Mouse (Mus musculus): ENCODE measurements around the gene Drc7. TPM values are rescaled to one million over a fixed set of nuclear protein-coding genes. Genes with fewer than 3 reads are reported as not detected.
A peak's percentile ranks its signal among the peaks of the same experiment; 100 is the strongest.

Drc7 gene
- total and polyA plus RNA-seq, 2 experiments from 2014 or later: 3.3 to 3.6 TPM

DNA sequence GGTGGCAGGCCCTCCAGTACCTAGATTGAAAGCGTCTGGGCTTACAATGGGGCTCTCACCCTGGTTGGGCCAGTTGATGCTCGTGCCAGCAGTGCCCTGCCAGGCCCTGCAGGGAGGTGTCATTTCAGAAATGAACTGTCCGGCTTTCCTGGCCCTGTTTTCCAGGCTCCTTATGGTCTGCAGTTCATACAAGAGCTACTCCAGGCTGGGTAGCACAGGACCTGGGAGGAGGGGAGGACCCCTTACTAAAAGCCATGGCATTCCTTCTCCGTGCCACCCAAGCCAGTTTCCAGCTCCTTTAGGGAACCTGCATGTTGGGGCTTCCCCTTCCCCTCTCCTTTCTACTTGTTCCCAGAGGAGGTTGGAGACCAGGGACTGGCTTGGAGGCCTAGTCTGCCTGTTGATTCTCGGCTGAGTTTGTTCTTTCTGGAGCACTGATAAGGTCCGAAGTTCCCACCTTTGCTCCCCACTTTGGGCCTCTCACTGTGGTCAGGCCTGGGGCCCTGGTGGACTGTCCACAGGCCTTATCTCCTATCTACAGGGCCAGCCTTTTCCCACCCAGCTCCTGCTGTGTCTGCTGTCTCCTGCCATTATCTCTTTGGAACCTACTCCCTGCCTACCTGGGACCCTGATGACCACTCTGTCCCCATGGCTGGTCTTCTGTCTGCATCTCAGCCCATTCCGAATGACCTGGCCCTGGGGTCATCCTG lies 30.7 kb downstream of the Drc7 start:
- WGBS: 83% methylated on average over 7 of the region's 7 CpGs

DNA sequence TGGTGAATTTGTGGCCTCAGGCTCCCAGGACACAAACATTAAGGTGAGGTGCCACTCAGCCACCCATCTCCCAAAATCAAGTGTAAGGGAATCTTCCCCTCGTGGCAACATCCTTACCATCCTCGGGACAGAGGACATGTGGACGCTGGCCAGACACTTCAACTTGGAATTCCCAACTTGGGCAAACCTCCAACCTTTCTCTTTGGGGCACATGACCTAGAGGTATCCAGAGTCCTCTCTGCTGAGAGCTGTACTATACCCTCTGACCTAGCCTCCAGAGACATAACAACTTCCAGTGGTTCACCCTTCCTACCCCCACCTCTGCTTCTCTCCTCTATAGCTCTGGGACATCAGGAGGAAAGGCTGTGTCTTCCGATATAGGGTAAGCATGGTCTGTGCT lies 38.7 kb downstream of the Drc7 start:
- Histone ChIP-seq H3K4me3 (ENCODE audit: low read length) (no peak overlapping the region), H3K4me2 (ENCODE audit: low read depth, low read length) (no peak overlapping the region), H3K36me3 (ENCODE audit: insufficient read depth, low read length) (peaks cover 72% of the 10 kb centered on the region), H3K9ac (replicated peaks; ENCODE audit: low read length) (no peak overlapping the region), H3K27me3 (ENCODE audit: insufficient read depth, low read length) (no peaks in the 10 kb centered on the region), H3K27ac (no peak overlapping the region), H3K4me1 (ENCODE audit: insufficient read depth, low read length) (no peaks in the 10 kb centered on the region), H3K9me3 (ENCODE audit: low read length) (no peaks in the 10 kb centered on the region)
- DNase-seq (ENCODE audit: low spot score) (no peak), ATAC-seq (no peak)
- 91% methylated on average over 4 of the region's 4 CpGs for WGBS
- TF ChIP-seq CTCF (IDR thresholded peaks at IDR 0.05; ENCODE audit: low read depth): no peak

More for the DNA sequence above, 30.7 kb downstream of the Drc7 start:
- TF ChIP-seq CTCF (IDR thresholded peaks at IDR 0.05; ENCODE audit: low read depth): no peak
- H3K27me3 ChIP-seq (ENCODE audit: insufficient read depth, low read length): no peaks in the 10 kb centered on the region
- no peak for DNase-seq (ENCODE audit: low spot score)
- no peak overlapping the region for H3K9ac ChIP-seq (replicated peaks; ENCODE audit: low read length)
- H3K9me3 ChIP-seq (ENCODE audit: low read length): no peaks in the 10 kb centered on the region
- H3K36me3 ChIP-seq (ENCODE audit: insufficient read depth, low read length): peaks cover 53% of the 10 kb centered on the region
- no peak overlapping the region for H3K4me3 ChIP-seq (ENCODE audit: low read length)
- H3K27ac ChIP-seq: no peak overlapping the region
- H3K4me2 ChIP-seq (ENCODE audit: low read depth, low read length): no peak overlapping the region
- peaks cover 8% of the 10 kb centered on the region; the same call in 1 of the 2 replicates for H3K4me1 ChIP-seq (ENCODE audit: insufficient read depth, low read length)
- ATAC-seq: no peak

DNA sequence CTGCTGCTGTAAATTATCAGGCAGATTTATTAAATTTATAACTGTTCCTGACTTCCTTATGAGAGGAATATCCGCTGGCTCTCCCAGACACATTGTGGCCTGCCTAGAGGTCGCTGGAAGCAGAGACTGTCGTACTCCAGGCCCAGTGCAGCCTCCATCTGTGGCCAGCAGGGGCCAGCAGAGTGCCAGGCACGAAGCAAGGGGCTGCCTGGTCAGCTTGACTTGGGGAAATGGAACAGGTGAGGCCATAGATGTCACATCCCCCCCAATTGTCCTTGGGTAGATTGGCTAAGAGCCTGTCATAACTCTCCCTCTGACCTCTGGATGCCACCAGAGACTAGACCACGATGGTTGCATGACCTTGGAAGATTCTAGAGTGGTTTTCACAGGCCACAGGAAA lies 44.1 kb downstream of the Drc7 start:
- Histone ChIP-seq H3K27me3 (ENCODE audit: insufficient read depth, low read length) (no peaks in the 10 kb centered on the region), H3K4me1 (ENCODE audit: insufficient read depth, low read length) (no peaks in the 10 kb centered on the region), H3K36me3 (ENCODE audit: insufficient read depth, low read length) (peaks cover 54% of the 10 kb centered on the region), H3K9ac (replicated peaks; ENCODE audit: low read length) (no peak overlapping the region), H3K4me2 (ENCODE audit: low read depth, low read length) (no peak overlapping the region), H3K27ac (no peak overlapping the region), H3K4me3 (ENCODE audit: low read length) (no peak overlapping the region), H3K9me3 (ENCODE audit: low read length) (no peaks in the 10 kb centered on the region)
- ATAC-seq (peak; percentile 75), DNase-seq (ENCODE audit: low spot score) (peak; percentile 83)
- 18% methylated on average over 5 of the region's 5 CpGs for WGBS
- TF ChIP-seq CTCF (IDR thresholded peaks at IDR 0.05; ENCODE audit: low read depth): peak; percentile 97

DNA sequence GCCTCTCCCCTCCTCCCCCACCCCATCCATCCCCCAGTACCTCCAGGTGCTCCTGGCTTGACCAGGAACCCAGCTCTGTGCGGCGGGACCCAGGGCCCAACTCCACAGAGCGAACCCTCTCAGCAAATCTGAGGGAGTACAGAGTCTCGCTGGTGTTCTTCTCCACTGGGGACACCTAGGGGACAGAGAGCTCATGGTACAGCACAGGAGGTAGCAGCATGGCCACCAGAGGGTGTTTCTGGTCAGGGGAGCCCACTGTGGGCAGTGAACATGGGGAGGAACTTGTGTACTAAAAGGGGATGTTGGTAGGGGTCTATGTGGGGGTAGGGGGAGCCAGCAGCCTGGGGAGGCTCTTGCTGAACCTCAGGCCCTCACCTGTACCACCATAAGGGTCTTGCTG lies 47.1 kb downstream of the Drc7 start:
- Histone ChIP-seq H3K27ac (no peak overlapping the region), H3K4me3 (ENCODE audit: low read length) (no peak overlapping the region), H3K4me1 (ENCODE audit: insufficient read depth, low read length) (no peaks in the 10 kb centered on the region), H3K9me3 (ENCODE audit: low read length) (no peaks in the 10 kb centered on the region), H3K4me2 (ENCODE audit: low read depth, low read length) (no peak overlapping the region), H3K36me3 (ENCODE audit: insufficient read depth, low read length) (peaks cover 50% of the 10 kb centered on the region), H3K9ac (replicated peaks; ENCODE audit: low read length) (no peak overlapping the region), H3K27me3 (ENCODE audit: insufficient read depth, low read length) (no peaks in the 10 kb centered on the region)
- ATAC-seq (no peak), DNase-seq (ENCODE audit: low spot score) (peak; percentile 16)
- WGBS: 86% methylated on average over 4 of the region's 4 CpGs
- peak; percentile 63 for TF ChIP-seq CTCF (IDR thresholded peaks at IDR 0.05; ENCODE audit: low read depth)

DNA sequence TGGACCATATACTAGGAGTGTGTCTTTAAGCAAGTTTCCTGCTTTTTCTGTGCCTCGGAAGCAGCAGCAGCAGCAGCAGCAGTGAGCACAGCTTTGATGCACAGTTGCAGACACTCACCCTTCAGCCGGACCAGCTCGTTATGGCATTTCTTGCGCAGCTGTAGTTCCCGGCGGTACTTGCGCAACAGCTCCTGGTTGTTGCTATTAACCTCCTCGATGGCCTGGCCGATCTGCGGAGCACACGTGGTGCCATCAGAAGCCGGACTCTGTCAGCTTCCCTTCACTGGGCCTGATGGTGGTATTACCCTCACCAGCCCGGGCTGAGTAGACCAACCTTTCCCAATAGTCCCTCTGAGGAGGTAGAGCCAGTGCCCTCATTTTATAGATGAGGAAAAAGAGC lies 52.4 kb downstream of the Drc7 start:
- no peak overlapping the region for H3K9ac ChIP-seq (replicated peaks; ENCODE audit: low read length)
- no peak overlapping the region for H3K4me3 ChIP-seq (ENCODE audit: low read length)
- ATAC-seq: no peak
- no peak for DNase-seq (ENCODE audit: low spot score)
- no peaks in the 10 kb centered on the region for H3K4me1 ChIP-seq (ENCODE audit: insufficient read depth, low read length)
- no peak overlapping the region for H3K27ac ChIP-seq
- no peaks in the 10 kb centered on the region for H3K27me3 ChIP-seq (ENCODE audit: insufficient read depth, low read length)
- H3K4me2 ChIP-seq (ENCODE audit: low read depth, low read length): no peak overlapping the region
- peaks cover 25% of the 10 kb centered on the region for H3K36me3 ChIP-seq (ENCODE audit: insufficient read depth, low read length)
- TF ChIP-seq CTCF (IDR thresholded peaks at IDR 0.05; ENCODE audit: low read depth): no peak
- no peaks in the 10 kb centered on the region for H3K9me3 ChIP-seq (ENCODE audit: low read length)
- 88% methylated on average over 13 of the region's 13 CpGs for WGBS

DNA sequence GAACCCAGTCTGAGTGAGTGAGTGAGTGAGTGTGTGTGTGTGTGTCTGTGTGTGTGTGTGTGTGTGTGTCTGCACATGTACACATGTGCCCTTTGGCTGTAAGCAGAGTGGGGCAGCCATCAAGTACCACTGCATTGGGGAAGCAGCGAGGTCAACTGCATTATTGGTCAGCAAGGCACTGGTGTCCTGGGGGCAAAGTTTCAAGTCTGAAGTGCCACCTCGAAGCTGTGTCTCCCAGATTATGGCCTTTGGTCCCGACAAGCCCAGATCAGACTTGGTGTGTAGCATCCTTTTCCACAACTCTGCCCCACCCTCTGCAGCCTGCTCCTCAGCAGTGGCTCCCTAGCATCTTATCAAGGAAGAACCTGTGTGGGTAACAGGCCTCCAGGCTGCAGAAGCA lies 57.7 kb downstream of the Drc7 start:
- DNase-seq (ENCODE audit: low spot score) (no peak), ATAC-seq (no peak)
- H3K27me3 ChIP-seq (ENCODE audit: insufficient read depth, low read length): no peaks in the 10 kb centered on the region
- H3K27ac ChIP-seq: no peak overlapping the region
- no peaks in the 10 kb centered on the region for H3K4me1 ChIP-seq (ENCODE audit: insufficient read depth, low read length)
- H3K9me3 ChIP-seq (ENCODE audit: low read length): no peaks in the 10 kb centered on the region
- 82% methylated on average over 3 of the region's 3 CpGs for WGBS
- H3K9ac ChIP-seq (replicated peaks; ENCODE audit: low read length): no peak overlapping the region
- no peak for TF ChIP-seq CTCF (IDR thresholded peaks at IDR 0.05; ENCODE audit: low read depth)
- no peaks in the 10 kb centered on the region; the same call in 1 of the 2 replicates for H3K36me3 ChIP-seq (ENCODE audit: insufficient read depth, low read length)
- H3K4me3 ChIP-seq (ENCODE audit: low read length): no peak overlapping the region
- no peak overlapping the region for H3K4me2 ChIP-seq (ENCODE audit: low read depth, low read length)

DNA sequence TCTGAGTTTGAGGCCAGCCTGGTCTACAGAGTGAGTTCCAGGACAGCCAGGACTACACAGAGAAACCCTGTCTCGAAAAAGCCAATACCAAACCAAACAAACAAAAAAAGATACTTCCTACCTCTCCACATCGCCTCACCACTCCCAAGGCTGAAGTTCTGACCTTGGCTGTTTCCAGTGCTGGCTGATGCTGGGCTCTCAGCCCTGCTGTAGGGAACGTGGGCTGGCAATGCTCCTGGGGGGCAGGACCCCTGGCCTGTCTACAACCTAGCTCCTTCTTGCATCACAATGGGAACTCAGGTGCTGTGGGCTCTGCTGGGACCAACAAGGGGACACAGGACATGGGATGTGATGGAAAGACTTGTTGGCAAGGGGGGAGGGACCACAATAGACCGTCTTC lies 58.2 kb downstream of the Drc7 start:
- Histone ChIP-seq H3K9ac (replicated peaks; ENCODE audit: low read length) (no peak overlapping the region), H3K4me1 (ENCODE audit: insufficient read depth, low read length) (no peaks in the 10 kb centered on the region), H3K36me3 (ENCODE audit: insufficient read depth, low read length) (no peaks in the 10 kb centered on the region), H3K9me3 (ENCODE audit: low read length) (no peaks in the 10 kb centered on the region), H3K27ac (no peak overlapping the region), H3K4me2 (ENCODE audit: low read depth, low read length) (no peak overlapping the region), H3K4me3 (ENCODE audit: low read length) (no peak overlapping the region), H3K27me3 (ENCODE audit: insufficient read depth, low read length) (no peaks in the 10 kb centered on the region)
- 82% methylated on average over 4 of the region's 4 CpGs for WGBS
- no peak for ATAC-seq
- no peak for TF ChIP-seq CTCF (IDR thresholded peaks at IDR 0.05; ENCODE audit: low read depth)
- DNase-seq (ENCODE audit: low spot score): no peak

All from hindbrain, postnatal 0 days (tissue).